Mouse (Mus musculus) cortical plate, adult 2 months (tissue): ENCODE data around the gene Gse1.

Source experiments
- CTCF ChIP-seq: fragments of 200-500 bp; IDR thresholded peaks from 2 replicates; pipeline ENCODE4 v1.5.1; 2011; ENCODE audit warnings: mild to moderate bottlenecking, control low read depth, low read length; ENCODE audit not compliant: insufficient read depth; ENCODE audit errors: extremely low read depth
- POLR2A ChIP-seq: fragments of 200-500 bp; IDR thresholded peaks from 2 replicates; pipeline ENCODE4 v1.6.1; 2011; ENCODE audit warnings: mild to moderate bottlenecking, low read length, control low read depth; ENCODE audit not compliant: insufficient read depth; ENCODE audit errors: extremely low read depth

DNA sequence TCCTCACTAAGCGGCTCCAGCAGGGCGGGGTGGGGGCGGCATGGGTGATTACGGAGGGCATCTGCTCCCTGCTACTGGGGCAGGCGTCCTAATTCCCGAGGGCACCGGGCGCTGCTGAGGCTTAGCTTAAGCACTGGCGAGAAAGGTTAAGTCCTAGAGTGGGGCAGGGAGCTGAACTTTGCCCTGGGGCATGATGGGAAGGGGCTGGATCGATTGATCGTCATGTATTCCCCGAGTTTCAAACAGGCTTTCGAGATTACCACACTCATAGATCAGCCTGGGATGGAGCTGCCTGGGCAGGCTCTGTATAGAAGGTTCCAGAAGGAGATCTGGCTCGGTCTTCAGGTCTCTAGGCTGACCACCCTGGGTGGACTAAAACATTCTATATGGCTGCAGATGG, 393.9 kb downstream of the Gse1 start:
- TF ChIP-seq CTCF (no peak), POLR2A (no peak)
